Mouse (Mus musculus) limb, embryonic 12.5 days (tissue): Measurements from ENCODE around the gene Glyr1. TPM values are rescaled to one million over a fixed set of nuclear protein-coding genes. Genes with fewer than 3 reads are reported as not detected.

ENCODE experiments used
- ATAC-seq: fragments of 200-750 bp; cut with Nextera tagmentation; 2 replicates; pipeline ENCODE4 v1.8.0; 2017; ENCODE audit warnings: low read depth, moderate TSS enrichment; ENCODE audit not compliant: insufficient number of reproducible peaks, insufficient read depth, low FRiP score, low TSS enrichment
- H3K27ac ChIP-seq: fragments of 300-500 bp; sonication (generic); 2 replicates; pipeline ENCODE4 v1.5.1; 2016; ENCODE audit warnings: mild to moderate bottlenecking, moderate library complexity
- H3K27me3 ChIP-seq: fragments of 300-500 bp; sonication (generic); 2 replicates; pipeline ENCODE4 v1.6.1; 2016; ENCODE audit warnings: mild to moderate bottlenecking, moderate library complexity
- H3K36me3 ChIP-seq: fragments of 300-500 bp; sonication (generic); 2 replicates; pipeline ENCODE4 v1.6.1; 2016; ENCODE audit warnings: mild to moderate bottlenecking, moderate library complexity
- H3K4me1 ChIP-seq: fragments of 300-500 bp; sonication (generic); replicated peaks from 2 replicates; pipeline ENCODE4 v1.6.1; 2016
- H3K4me2 ChIP-seq: fragments of 300-500 bp; sonication (generic); 2 replicates; pipeline ENCODE4 v1.6.1; 2016; ENCODE audit warnings: mild to moderate bottlenecking, moderate library complexity
- H3K4me3 ChIP-seq: fragments of 300-500 bp; sonication (generic); replicated peaks from 2 replicates; pipeline ENCODE4 v1.5.1; 2016; ENCODE audit warnings: mild to moderate bottlenecking
- H3K9ac ChIP-seq: fragments of 300-500 bp; sonication (generic); replicated peaks from 2 replicates; pipeline ENCODE4 v1.6.1; 2016; ENCODE audit warnings: mild to moderate bottlenecking, moderate library complexity
- H3K9me3 ChIP-seq: fragments of 300-500 bp; sonication (generic); 2 replicates; pipeline ENCODE4 v1.6.1; 2016; ENCODE audit warnings: mild to moderate bottlenecking, moderate library complexity
- WGBS: fragments of 180-500 bp; shearing (Covaris S2); methylation state at CpG from one replicate; pipeline ENCODE4 v1.1.7; 2016; 5-methylcytosine and 5-hydroxymethylcytosine counted together
- polyA plus RNA-seq: library from polyadenylated mRNA; unstranded; fragments of >200 nt; fragmentation: Nextera tagmentation; extraction: Ambion mirVana; gene quantifications from 2 replicates; pipeline ENCODE4 v1.2.1, GENCODE M21; 2016

Glyr1 gene
- polyA plus RNA-seq, 1 experiment from 2014 or later: 168 TPM

GRCm38 (mm10) chr16:5050251-5051110 is 818 bp upstream of the Glyr1 start:
- Histone ChIP-seq H3K4me3 (peak overlapping the region; percentile 98), H3K4me1 (peaks cover 20% of the 10 kb centered on the region; the same call in 1 of the 2 replicates), H3K27me3 (no peaks in the 10 kb centered on the region), H3K4me2 (peak overlapping the region; percentile 82), H3K9me3 (no peaks in the 10 kb centered on the region), H3K36me3 (peaks cover 42% of the 10 kb centered on the region), H3K9ac (peak overlapping the region; percentile 88), H3K27ac (peak overlapping the region; percentile 95)
- peak; percentile 77 for ATAC-seq
- WGBS: under 1% methylated on average over 78 of the region's 78 CpGs

GRCm38 (mm10) chr16:5049182-5049773 is 385 bp downstream of the Glyr1 start:
- H3K9me3 ChIP-seq: no peaks in the 10 kb centered on the region
- H3K4me1 ChIP-seq: peaks cover 20% of the 10 kb centered on the region; the same call in 1 of the 2 replicates
- peak overlapping the region; percentile 91 for H3K27ac ChIP-seq
- H3K9ac ChIP-seq: peak overlapping the region; percentile 93
- H3K27me3 ChIP-seq: no peaks in the 10 kb centered on the region
- peak overlapping the region; percentile 87 for H3K4me2 ChIP-seq
- peak; percentile 69 for ATAC-seq
- H3K36me3 ChIP-seq: peaks cover 47% of the 10 kb centered on the region
- WGBS: under 1% methylated on average over 38 of the region's 38 CpGs
- H3K4me3 ChIP-seq: peak overlapping the region; percentile 98

GRCm38 (mm10) chr16:5045322-5045721 is 4.3 kb downstream of the Glyr1 start:
- Histone ChIP-seq H3K4me3 (no peak overlapping the region), H3K36me3 (peaks cover 74% of the 10 kb centered on the region), H3K4me1 (peaks cover 15% of the 10 kb centered on the region; the same call in 1 of the 2 replicates), H3K27me3 (no peaks in the 10 kb centered on the region), H3K9ac (no peak overlapping the region), H3K27ac (no peak overlapping the region), H3K9me3 (no peaks in the 10 kb centered on the region), H3K4me2 (no peak overlapping the region)
- ATAC-seq: no peak
- WGBS: 97% methylated on average over 3 of the region's 3 CpGs

- peaks cover 100% of the 10 kb centered on the region for H3K36me3 ChIP-seq
- 89% methylated on average over 5 of the region's 5 CpGs for WGBS
- no peak overlapping the region for H3K4me2 ChIP-seq
These were observed 12.9 kb downstream of the Glyr1 start for GRCm38 (mm10) chr16:5036649-5037234.

GRCm38 (mm10) chr16:5035591-5035990 is 14.1 kb downstream of the Glyr1 start:
- no peak overlapping the region for H3K4me3 ChIP-seq
- no peak for ATAC-seq
- no peaks in the 10 kb centered on the region for H3K4me1 ChIP-seq
- no peaks in the 10 kb centered on the region for H3K9me3 ChIP-seq
- H3K27ac ChIP-seq: no peak overlapping the region
- H3K27me3 ChIP-seq: no peaks in the 10 kb centered on the region
- H3K36me3 ChIP-seq: peaks cover 100% of the 10 kb centered on the region
- WGBS: 94% methylated on average over 3 of the region's 3 CpGs
- H3K9ac ChIP-seq: no peak overlapping the region
- H3K4me2 ChIP-seq: no peak overlapping the region

More at GRCm38 (mm10) chr16:5036649-5037234, 12.9 kb downstream of the Glyr1 start:
- Histone ChIP-seq H3K4me1 (no peaks in the 10 kb centered on the region), H3K27me3 (no peaks in the 10 kb centered on the region), H3K27ac (no peak overlapping the region), H3K9ac (no peak overlapping the region), H3K9me3 (no peaks in the 10 kb centered on the region), H3K4me3 (no peak overlapping the region)
- no peak for ATAC-seq

GRCm38 (mm10) chr16:5029847-5030246 is 19.8 kb downstream of the Glyr1 start:
- 65% methylated on average over 2 of the region's 2 CpGs for WGBS
- Histone ChIP-seq H3K4me3 (no peak overlapping the region), H3K9me3 (no peaks in the 10 kb centered on the region), H3K27me3 (no peaks in the 10 kb centered on the region), H3K4me1 (no peaks in the 10 kb centered on the region), H3K36me3 (peaks cover 98% of the 10 kb centered on the region), H3K9ac (no peak overlapping the region), H3K4me2 (no peak overlapping the region), H3K27ac (no peak overlapping the region)
- no peak for ATAC-seq

GRCm38 (mm10) chr16:5024021-5024420 is 25.6 kb downstream of the Glyr1 start:
- Histone ChIP-seq H3K4me2 (no peak overlapping the region), H3K9ac (no peak overlapping the region), H3K27me3 (no peaks in the 10 kb centered on the region), H3K4me3 (no peak overlapping the region), H3K27ac (no peak overlapping the region), H3K36me3 (peaks cover 98% of the 10 kb centered on the region), H3K4me1 (no peaks in the 10 kb centered on the region), H3K9me3 (no peaks in the 10 kb centered on the region)
- WGBS: 97% methylated on average over 3 of the region's 3 CpGs
- no peak for ATAC-seq

- Histone ChIP-seq H3K27ac (peak overlapping the region; percentile 31; the same call in 1 of the 2 replicates), H3K9ac (no peak overlapping the region), H3K4me2 (no peak overlapping the region), H3K9me3 (no peaks in the 10 kb centered on the region), H3K4me1 (peaks cover 10% of the 10 kb centered on the region), H3K4me3 (no peak overlapping the region), H3K36me3 (peaks cover 67% of the 10 kb centered on the region), H3K27me3 (no peaks in the 10 kb centered on the region)
- ATAC-seq: no peak
- WGBS: 92% methylated on average over 4 of the region's 4 CpGs
These were observed 35.1 kb downstream of the Glyr1 start for GRCm38 (mm10) chr16:5014578-5014977.

- no peaks in the 10 kb centered on the region for H3K27me3 ChIP-seq
- under 1% methylated on average over 63 of the region's 63 CpGs for WGBS
- H3K4me1 ChIP-seq: peaks cover 10% of the 10 kb centered on the region
- H3K9me3 ChIP-seq: no peaks in the 10 kb centered on the region
- H3K27ac ChIP-seq: peak within 1 kb of the TSS; percentile 42; the same call in 1 of the 2 replicates
- H3K4me3 ChIP-seq: peak within 1 kb of the TSS; percentile 70
- H3K9ac ChIP-seq: peak within 1 kb of the TSS; percentile 72
- H3K36me3 ChIP-seq: peaks cover 63% of the 10 kb centered on the region
- peak within 1 kb of the TSS; percentile 84 for H3K4me2 ChIP-seq
- ATAC-seq: peak; percentile 97
These were observed 36.4 kb downstream of the Glyr1 start, which contains the start of gene Rogdi for GRCm38 (mm10) chr16:5013054-5013838. Rogdi (minus strand) TSS chr16:5013553.

GRCm38 (mm10) chr16:5012036-5013005 is 37.3 kb downstream of the Glyr1 start:
- WGBS: 49% methylated on average over 13 of the region's 13 CpGs
- Histone ChIP-seq H3K9ac (peak overlapping the region; percentile 72), H3K36me3 (peaks cover 54% of the 10 kb centered on the region), H3K4me2 (peak overlapping the region; percentile 84), H3K4me1 (peaks cover 10% of the 10 kb centered on the region), H3K9me3 (no peaks in the 10 kb centered on the region), H3K27me3 (no peaks in the 10 kb centered on the region), H3K27ac (no peak overlapping the region), H3K4me3 (peak overlapping the region; percentile 70)
- ATAC-seq: no peak
